23 mouse cellular contexts compared by ENCODE assay signal in the genomic region with DNA sequence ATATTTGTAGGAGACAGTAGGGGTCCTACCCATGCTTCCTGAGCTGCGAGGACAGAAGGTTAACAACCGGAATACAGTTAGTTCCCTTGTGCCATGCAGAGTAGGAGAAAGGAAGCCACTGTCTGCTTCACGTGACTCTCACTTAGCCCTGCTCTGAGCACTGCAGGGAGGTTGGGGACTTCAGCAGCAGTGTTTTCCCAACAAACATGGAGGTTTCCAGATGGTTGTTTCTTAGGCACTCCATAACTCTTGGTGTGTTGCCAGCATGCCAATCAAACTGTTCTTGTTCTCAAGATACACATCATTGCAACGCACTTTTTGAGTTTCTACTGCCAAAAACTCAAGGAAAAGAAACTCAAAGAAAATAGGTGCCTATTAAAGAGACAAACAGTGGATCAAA.
A peak's percentile ranks its signal among the peaks of the same experiment; 100 is the strongest.
DNase-seq lines count a peak whose midpoint lies in the region; ATAC-seq lines count a peak whose summit lies in the region.
"Had no signal": no experiment of that assay in that cellular context is flagged by ENCODE, and none has a peak within 500 bp of the region (broad histone marks: within the 10 kb centered on the region; RNA-seq: fewer than 3 reads in every experiment).

No protein-coding gene starts in this region.

- H3K4me3 ChIP-seq in forebrain, embryonic 15.5 days, result no peak overlapping the region
- H3K4me3 ChIP-seq in forebrain, embryonic 12.5 days (replicated peaks), result no peak overlapping the region
- H3K4me3 ChIP-seq: embryonic facial prominence, embryonic 13.5 days; heart, adult 2 months; heart, embryonic 15.5 days; hindbrain, embryonic 13.5 days had no signal

- H3K4me2 ChIP-seq in forebrain, embryonic 15.5 days (replicated peaks), result no peak overlapping the region
- H3K4me2 ChIP-seq in forebrain, embryonic 12.5 days, result no peak overlapping the region
- H3K4me2 ChIP-seq: embryonic facial prominence, embryonic 13.5 days; heart, embryonic 11.5 days; heart, embryonic 15.5 days; hindbrain, embryonic 13.5 days had no signal

- 54% methylated on average over 4 of the region's 4 CpGs for WGBS in forebrain, embryonic 15.5 days
- 89% methylated on average over 4 of the region's 4 CpGs for WGBS in forebrain, embryonic 12.5 days

- H3K27ac ChIP-seq in forebrain, embryonic 15.5 days (replicated peaks), result no peak overlapping the region
- H3K27ac ChIP-seq in forebrain, embryonic 12.5 days, result no peak overlapping the region
- H3K27ac ChIP-seq: embryonic facial prominence, embryonic 13.5 days; heart, adult 2 months; heart, embryonic 15.5 days; hindbrain, embryonic 13.5 days; hindbrain, postnatal 0 days had no signal

- H3K27me3 ChIP-seq in forebrain, embryonic 15.5 days, result no peaks in the 10 kb centered on the region
- H3K27me3 ChIP-seq in forebrain, embryonic 12.5 days, result no peaks in the 10 kb centered on the region
- H3K27me3 ChIP-seq: embryonic facial prominence, embryonic 13.5 days; heart, embryonic 15.5 days; hindbrain, embryonic 13.5 days had no signal

- peak; percentile 67 for ATAC-seq in forebrain, embryonic 15.5 days (replicated peaks)
- ATAC-seq in forebrain, embryonic 12.5 days (ENCODE audit: low FRiP score), result no peak
- ATAC-seq: CD4-positive, CD25-positive, alpha-beta regulatory T cell, adult 4 months; hindbrain, postnatal 0 days had no signal

- no peak overlapping the region for H3K9ac ChIP-seq in forebrain, embryonic 15.5 days (replicated peaks)
- H3K9ac ChIP-seq in forebrain, embryonic 12.5 days, result no peak overlapping the region
- H3K9ac ChIP-seq: embryonic facial prominence, embryonic 13.5 days; heart, embryonic 15.5 days; hindbrain, embryonic 13.5 days had no signal

- DNase-seq in 3T3-L1 (ENCODE audit: low read depth, low spot score), result peak; percentile 6
- peak; percentile 36 for DNase-seq in NIH3T3 (ENCODE audit: low read depth)
- peak; percentile 32 for DNase-seq in brain, embryonic 18.5 days (ENCODE audit: low read depth, low spot score)
- DNase-seq in ovary, adult 18-20 months (ENCODE audit: low spot score), result no peak
- no peak for DNase-seq in urinary bladder, postnatal 10 days (ENCODE audit: low spot score)
- DNase-seq: adrenal gland, postnatal 14 days; B cell, adult 2 months; cerebellum, adult 11 months; cerebellum, adult 8-10 months; cerebellum, postnatal 14 days; gastrocnemius, postnatal 14 days; heart, adult 2 months; heart, postnatal 14 days; kidney, adult 11 months had no signal

- peaks cover 3% of the 10 kb centered on the region; the same call in 1 of the 2 replicates for H3K36me3 ChIP-seq in forebrain, embryonic 15.5 days
- H3K36me3 ChIP-seq in forebrain, embryonic 12.5 days (replicated peaks), result no peaks in the 10 kb centered on the region; the same call in 1 of the 2 replicates
- H3K36me3 ChIP-seq: G1E; heart, embryonic 15.5 days; hindbrain, embryonic 13.5 days had no signal

- no peaks in the 10 kb centered on the region for H3K9me3 ChIP-seq in forebrain, embryonic 15.5 days
- H3K9me3 ChIP-seq in forebrain, embryonic 12.5 days, result no peaks in the 10 kb centered on the region
- H3K9me3 ChIP-seq: embryonic facial prominence, embryonic 13.5 days; G1E; heart, embryonic 15.5 days; hindbrain, embryonic 13.5 days had no signal

- H3K4me1 ChIP-seq in forebrain, embryonic 15.5 days, result 0 out of 2 replicates have a peak, but pooled peaks cover 3% of the 10 kb centered on the region
- no peaks in the 10 kb centered on the region for H3K4me1 ChIP-seq in forebrain, embryonic 12.5 days
- H3K4me1 ChIP-seq: heart, embryonic 15.5 days; hindbrain, embryonic 13.5 days had no signal

Comparison
In these comparisons a context has a peak if more than half of its experiments do, and no peak if none do; other contexts are left out.
1. DNase-seq: peak in 3T3-L1 (single experiment), NIH3T3 (single experiment) and brain, embryonic 18.5 days (single experiment); none in ovary, adult 18-20 months (single experiment) and urinary bladder, postnatal 10 days (single experiment).